9 mouse cellular contexts compared by ENCODE assay signal in the genomic region with DNA sequence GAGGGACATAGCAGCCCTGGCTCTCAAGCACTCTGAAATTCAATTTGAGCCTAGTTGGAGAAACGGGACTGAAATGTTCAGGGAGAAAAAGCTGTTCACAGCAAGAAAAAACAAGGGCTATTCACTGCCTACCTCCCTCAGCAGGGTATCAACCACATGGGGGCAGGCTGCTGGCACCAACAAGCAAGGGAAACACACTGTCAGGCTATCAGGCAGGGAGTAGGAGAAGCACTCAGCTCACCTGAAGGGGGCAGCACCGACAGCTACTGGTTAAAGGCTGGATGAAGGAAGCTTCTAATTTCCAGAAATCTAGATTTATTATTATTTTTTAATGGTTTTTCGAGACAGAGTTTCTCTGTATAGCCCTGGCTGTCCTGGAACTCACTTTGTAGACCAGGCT.
DNase-seq lines count a peak whose midpoint lies in the region; ATAC-seq and TF ChIP-seq lines count a peak whose summit lies in the region.
"Had no signal": no experiment of that assay in that cellular context is flagged by ENCODE, and none has a peak within 500 bp of the region (broad histone marks: within the 10 kb centered on the region; RNA-seq: fewer than 3 reads in every experiment).

No protein-coding gene starts in this region.

- no peaks in the 10 kb centered on the region for H3K27me3 ChIP-seq in hindbrain, postnatal 0 days (ENCODE audit: insufficient read depth, low read length)
- no peaks in the 10 kb centered on the region for H3K27me3 ChIP-seq in hindbrain, embryonic 16.5 days (replicated peaks; ENCODE audit: control insufficient read depth, insufficient read depth, low read length)
- H3K27me3 ChIP-seq in C2C12 (ENCODE audit: control insufficient read depth, insufficient read depth, insufficient read length) = no peaks in the 10 kb centered on the region
- H3K27me3 ChIP-seq: neural tube, embryonic 12.5 days had no signal

- H3K9ac ChIP-seq in hindbrain, postnatal 0 days (replicated peaks; ENCODE audit: low read length) = no peak overlapping the region
- H3K9ac ChIP-seq in hindbrain, embryonic 16.5 days (ENCODE audit: low read depth, low read length) = no peak overlapping the region
- H3K9ac ChIP-seq: neural tube, embryonic 12.5 days had no signal

- no peak overlapping the region for H3K4me2 ChIP-seq in hindbrain, postnatal 0 days (ENCODE audit: low read depth, low read length)
- H3K4me2 ChIP-seq in hindbrain, embryonic 16.5 days (ENCODE audit: low read length) = no peak overlapping the region
- H3K4me2 ChIP-seq: neural tube, embryonic 12.5 days had no signal

- TF ChIP-seq CTCF in hindbrain, postnatal 0 days (IDR thresholded peaks at IDR 0.05; ENCODE audit: low read depth) = peak; percentile 60
- peak; percentile 54 for TF ChIP-seq CTCF in C2C12 (IDR thresholded peaks at IDR 0.05; ENCODE audit: control insufficient read depth, insufficient read depth, insufficient read length)

- H3ac ChIP-seq in C2C12 (ENCODE audit: control insufficient read depth, insufficient read length, low read depth) = no peak overlapping the region

- H3K79me2 ChIP-seq in C2C12 (ENCODE audit: control insufficient read depth, insufficient read depth) = no peaks in the 10 kb centered on the region

- H3K79me3 ChIP-seq in C2C12 (ENCODE audit: low read depth) = no peaks in the 10 kb centered on the region

- no peak for DNase-seq in hindbrain, postnatal 0 days (ENCODE audit: low spot score)
- DNase-seq in adrenal gland, postnatal 36 days = peak; percentile 69 to 88
- peak; percentile 65 for DNase-seq in gastrocnemius, adult 18-20 months (ENCODE audit: low spot score)
- peak; percentile 71 to 80 for DNase-seq in lung, adult 18-20 months
- DNase-seq in thymus, postnatal 36 days = peak; percentile 16 to 27
- no peak for DNase-seq in urinary bladder, postnatal 25 days (ENCODE audit: low spot score)

- H3K9me3 ChIP-seq in hindbrain, postnatal 0 days (ENCODE audit: low read length) = 0 out of 2 replicates have a peak, but pooled peaks cover 2% of the 10 kb centered on the region
- no peaks in the 10 kb centered on the region for H3K9me3 ChIP-seq in hindbrain, embryonic 16.5 days (ENCODE audit: control insufficient read depth, low read length)
- H3K9me3 ChIP-seq: neural tube, embryonic 12.5 days had no signal

- WGBS in hindbrain, postnatal 0 days = 36% methylated on average over 3 of the region's 3 CpGs
- WGBS in hindbrain, embryonic 16.5 days = 42% methylated on average over 3 of the region's 3 CpGs

- no peaks in the 10 kb centered on the region for H3K4me1 ChIP-seq in hindbrain, postnatal 0 days (ENCODE audit: insufficient read depth, low read length)
- no peaks in the 10 kb centered on the region for H3K4me1 ChIP-seq in hindbrain, embryonic 16.5 days (ENCODE audit: control insufficient read depth, insufficient read depth, low read depth, low read length)
- H3K4me1 ChIP-seq: neural tube, embryonic 12.5 days had no signal

- no peak overlapping the region for H3K27ac ChIP-seq in hindbrain, postnatal 0 days
- H3K27ac ChIP-seq in hindbrain, embryonic 16.5 days (ENCODE audit: low read depth, low read length) = no peak overlapping the region
- H3K27ac ChIP-seq: neural tube, embryonic 12.5 days had no signal

- H3K36me3 ChIP-seq in hindbrain, postnatal 0 days (ENCODE audit: insufficient read depth, low read length) = no peaks in the 10 kb centered on the region
- no peaks in the 10 kb centered on the region for H3K36me3 ChIP-seq in hindbrain, embryonic 16.5 days (ENCODE audit: control insufficient read depth, insufficient read depth, low read length)
- no peaks in the 10 kb centered on the region for H3K36me3 ChIP-seq in C2C12 (ENCODE audit: control insufficient read depth, insufficient read depth)
- H3K36me3 ChIP-seq: neural tube, embryonic 12.5 days had no signal

- H3K4me3 ChIP-seq in hindbrain, postnatal 0 days (ENCODE audit: low read length) = no peak overlapping the region
- no peak overlapping the region for H3K4me3 ChIP-seq in hindbrain, embryonic 16.5 days (ENCODE audit: low read length)
- no peak overlapping the region for H3K4me3 ChIP-seq in C2C12 (ENCODE audit: insufficient read depth, poor library complexity, severe bottlenecking)
- H3K4me3 ChIP-seq: neural tube, embryonic 12.5 days had no signal

- no peak for ATAC-seq in hindbrain, postnatal 0 days
- no peak; the same call in 1 of the 2 replicates for ATAC-seq in hindbrain, embryonic 16.5 days

TF ChIP-seq in C2C12, 6 proteins besides CTCF, POLR2A, EP300 and RAD21:
- no peak for TF ChIP-seq MAX (IDR thresholded peaks at IDR 0.05)
- no peak for TF ChIP-seq FOSL1 (IDR thresholded peaks at IDR 0.05; ENCODE audit: insufficient read depth, low read length, poor library complexity, severe bottlenecking)
- TF ChIP-seq MYOG (IDR thresholded peaks at IDR 0.05; ENCODE audit: control insufficient read depth, extremely low read depth, insufficient read length) = no peak
- no peak for TF ChIP-seq CEBPB (IDR thresholded peaks at IDR 0.05; ENCODE audit: low read depth)
- TF ChIP-seq MYOD1 (IDR thresholded peaks at IDR 0.05; ENCODE audit: control insufficient read depth, insufficient read length, low read depth) = no peak
- no peak for TF ChIP-seq USF1 (IDR thresholded peaks at IDR 0.05; ENCODE audit: low read depth)

Comparison
In these comparisons a context has a peak if more than half of its experiments do, and no peak if none do; other contexts are left out.
1. DNase-seq: peak in adrenal gland, postnatal 36 days (2 of 2), gastrocnemius, adult 18-20 months (single experiment), lung, adult 18-20 months (2 of 2) and thymus, postnatal 36 days (2 of 2); none in hindbrain, postnatal 0 days (single experiment) and urinary bladder, postnatal 25 days (single experiment).